Mouse (Mus musculus) ES-Bruce4 (cell line): Measurements from ENCODE around the gene Lmbr1l. TPM values are rescaled to one million over a fixed set of nuclear protein-coding genes. Genes with fewer than 3 reads are reported as not detected.
"Not testable (repeated sequence)": the region's sequence is repeated elsewhere in the genome, so short reads cannot be mapped to it uniquely, and the experiment has no call there.

Source experiments
- H3K27ac ChIP-seq: 2 replicates; pipeline ENCODE4 v1.5.1; 2012; ENCODE audit warnings: low read length, inconsistent platforms; ENCODE audit not compliant: insufficient read depth
- H3K27me3 ChIP-seq: 2 replicates; pipeline ENCODE4 v1.6.1; 2012; ENCODE audit warnings: mild to moderate bottlenecking, low read length, inconsistent platforms; ENCODE audit not compliant: control insufficient read depth, poor library complexity, insufficient read depth, severe bottlenecking
- H3K36me3 ChIP-seq: 2 replicates; pipeline ENCODE4 v1.6.1; 2012; ENCODE audit warnings: inconsistent platforms, mild to moderate bottlenecking, low read length, moderate library complexity; ENCODE audit not compliant: control insufficient read depth, poor library complexity, insufficient read depth, severe bottlenecking
- H3K4me1 ChIP-seq: one replicate; pipeline ENCODE4 v1.8.1; 2011; ENCODE audit warnings: low read length; ENCODE audit not compliant: control insufficient read depth, insufficient read depth
- H3K4me3 ChIP-seq: 2 replicates; pipeline ENCODE4 v1.5.1; 2011; ENCODE audit warnings: low read depth, mild to moderate bottlenecking, low read length
- H3K9ac ChIP-seq: 2 replicates; pipeline ENCODE4 v1.6.1; 2012; ENCODE audit warnings: low read depth, mild to moderate bottlenecking, inconsistent platforms; ENCODE audit not compliant: poor library complexity, severe bottlenecking
- H3K9me3 ChIP-seq: replicated peaks from 2 replicates; pipeline ENCODE4 v1.6.1; 2012; ENCODE audit warnings: mild to moderate bottlenecking, low read length, inconsistent platforms; ENCODE audit not compliant: control insufficient read depth, poor library complexity, insufficient read depth, severe bottlenecking
- CTCF ChIP-seq: IDR thresholded peaks from one replicate; pipeline ENCODE4 v1.8.1; 2011; ENCODE audit warnings: low read depth, low read length
- EP300 ChIP-seq: IDR thresholded peaks from 2 replicates; pipeline ENCODE4 v1.6.1; 2011; ENCODE audit warnings: low read depth, low read length; ENCODE audit not compliant: insufficient read depth
- POLR2A ChIP-seq: IDR thresholded peaks from one replicate; pipeline ENCODE4 v1.8.1; 2011; ENCODE audit warnings: low read length; ENCODE audit not compliant: insufficient read depth
- polyA plus RNA-seq: library from polyadenylated mRNA; stranded (reverse); fragments of >200 nt; gene quantifications from 2 replicates; pipeline ENCODE4 v1.2.4, GENCODE M21; 2011; ENCODE audit warnings: low read depth; ENCODE audit not compliant: missing spikeins, insufficient read depth, insufficient read length

The Lmbr1l gene
- polyA plus RNA-seq, 1 experiment, result 33.4 TPM

DNA sequence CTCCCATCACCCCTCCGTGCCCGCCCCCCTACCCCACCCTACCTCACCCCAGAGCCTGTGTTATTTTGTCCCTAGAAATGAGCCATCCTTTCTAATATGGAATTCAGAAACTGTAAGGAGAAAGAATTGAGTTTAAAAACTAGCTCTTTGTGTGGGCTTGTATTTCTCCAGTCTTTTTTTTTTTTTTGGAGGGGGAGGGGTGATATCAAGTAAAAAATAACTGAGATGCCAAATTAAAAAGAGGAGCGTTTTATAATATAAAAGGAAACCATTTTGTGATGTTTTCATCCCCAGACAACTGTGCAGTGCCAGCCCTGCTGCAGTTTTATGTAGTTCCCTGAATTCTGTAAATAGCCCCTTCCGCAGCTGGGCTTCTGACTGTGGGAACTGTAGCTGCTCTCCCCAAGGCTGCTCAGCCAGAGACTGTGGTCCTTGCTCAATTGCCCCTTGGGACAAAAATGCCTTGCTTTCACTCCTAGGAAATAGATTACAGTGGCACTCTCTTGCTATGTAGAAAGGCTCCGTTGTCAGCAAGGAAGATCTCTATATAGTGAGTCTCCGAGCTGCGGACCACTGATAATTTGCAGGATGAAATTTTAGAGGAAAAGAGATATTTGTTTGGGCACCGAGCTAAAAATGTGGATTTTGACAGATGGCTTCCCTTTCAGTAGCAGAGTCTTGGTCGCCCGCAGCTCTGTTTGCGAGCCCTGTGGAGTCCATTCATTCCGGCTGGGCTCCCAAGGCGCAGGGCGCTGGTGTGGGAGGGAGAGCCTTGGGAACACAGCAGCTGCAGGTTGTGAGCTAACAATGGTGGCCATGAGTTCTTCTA is 36.6 kb upstream of the Lmbr1l start:
- Histone ChIP-seq H3K4me1 (peaks cover 4% of the 10 kb centered on the region), H3K9ac (no peak overlapping the region), H3K9me3 (no peaks in the 10 kb centered on the region), H3K4me3 (no peak overlapping the region), H3K27ac (peak overlapping the region; percentile 26; the same call in 1 of the 2 replicates), H3K27me3 (no peaks in the 10 kb centered on the region), H3K36me3 (peaks cover 2% of the 10 kb centered on the region; the same call in 1 of the 2 replicates)
- no peak for TF ChIP-seq CTCF
- no peak for TF ChIP-seq EP300
- TF ChIP-seq POLR2A, result no peak

- Histone ChIP-seq H3K36me3 (peaks cover 4% of the 10 kb centered on the region; the same call in 1 of the 2 replicates), H3K9me3 (no peaks in the 10 kb centered on the region), H3K4me3 (peak within 1 kb of the TSS; percentile 83), H3K9ac (peak within 1 kb of the TSS; percentile 53), H3K27me3 (no peaks in the 10 kb centered on the region), H3K27ac (peak within 1 kb of the TSS; percentile 68), H3K4me1 (peaks cover 4% of the 10 kb centered on the region)
- peak; percentile 91 for TF ChIP-seq POLR2A
- TF ChIP-seq EP300, result 0 out of 2 replicates have a peak, but pooled peaks have one; percentile 7
- TF ChIP-seq CTCF, result no peak
Measured at GRCm38 (mm10) chr15:98953401-98954356, 35.6 kb upstream of the Lmbr1l start, which contains the start of the genes Gm49450 and Tuba1a. Gene Gm49450, minus strand, starts transcription at chr15:98953551. Gene Tuba1a, minus strand, starts transcription at chr15:98953703.

DNA sequence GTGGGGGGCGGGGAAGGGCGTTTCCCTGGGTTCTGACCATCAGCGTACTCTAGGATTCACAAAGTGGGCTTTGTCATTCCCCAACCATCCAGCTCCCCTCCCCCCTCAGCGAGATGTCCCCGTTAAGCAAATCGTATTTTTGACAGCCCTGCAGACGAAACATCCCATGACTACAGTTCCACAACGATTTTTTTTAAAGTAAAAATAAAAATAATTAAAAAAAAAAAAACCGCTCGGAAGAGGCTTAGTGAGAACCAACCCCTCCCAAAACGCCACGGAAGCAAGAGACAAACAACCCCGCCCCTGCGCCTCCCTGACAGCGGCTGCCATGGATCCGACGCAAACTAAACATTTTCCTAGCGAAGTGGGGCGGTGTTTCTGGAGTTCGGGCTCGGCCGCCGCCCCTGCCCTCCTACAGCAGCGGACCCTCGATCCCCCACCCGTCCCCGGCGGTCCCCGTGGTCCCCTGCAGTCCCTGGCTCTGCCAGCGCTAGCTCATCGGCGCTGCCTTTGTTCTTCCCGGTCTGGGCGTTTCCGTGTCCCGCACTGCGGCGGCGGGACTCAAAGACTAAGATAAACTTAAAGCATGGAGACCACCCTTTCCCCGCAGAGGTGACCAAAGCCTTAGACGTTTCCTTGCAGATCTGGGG is 34.8 kb upstream of the Lmbr1l start:
- TF ChIP-seq POLR2A (no peak), EP300 (0 out of 2 replicates have a peak, but pooled peaks have one; percentile 39), CTCF (peak; percentile 10)
- no peaks in the 10 kb centered on the region for H3K9me3 ChIP-seq
- H3K4me1 ChIP-seq, result peaks cover 4% of the 10 kb centered on the region
- H3K9ac ChIP-seq, result peak overlapping the region; percentile 53
- no peaks in the 10 kb centered on the region for H3K27me3 ChIP-seq
- H3K4me3 ChIP-seq, result peak overlapping the region; percentile 83
- peaks cover 4% of the 10 kb centered on the region; the same call in 1 of the 2 replicates for H3K36me3 ChIP-seq
- H3K27ac ChIP-seq, result peak overlapping the region; percentile 68

DNA sequence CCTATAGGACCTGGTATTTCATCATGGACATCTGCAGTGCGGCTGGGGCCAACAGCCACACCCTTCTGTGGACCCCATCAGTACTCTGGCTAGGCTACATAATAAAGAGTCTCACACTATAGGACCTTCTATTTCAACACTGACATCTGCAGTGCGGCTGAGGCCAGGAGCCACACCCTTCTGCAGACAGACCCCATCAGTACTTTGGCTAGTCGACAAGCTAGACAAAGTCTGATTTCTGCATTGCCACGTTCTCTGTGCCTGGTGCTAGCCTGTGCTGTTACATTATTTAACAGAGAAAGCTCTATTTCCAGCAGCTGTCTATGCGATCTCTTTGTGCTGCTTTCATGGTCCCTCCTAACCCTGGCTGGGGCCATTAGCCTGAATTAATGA is 34.0 kb upstream of the Lmbr1l start:
- H3K9ac ChIP-seq, result no peak overlapping the region
- H3K27ac ChIP-seq, result no peak overlapping the region
- H3K36me3 ChIP-seq, result peaks cover 4% of the 10 kb centered on the region; the same call in 1 of the 2 replicates
- peaks cover 4% of the 10 kb centered on the region for H3K4me1 ChIP-seq
- H3K4me3 ChIP-seq, result peak overlapping the region; percentile 20; the same call in 1 of the 2 replicates
- no peak for TF ChIP-seq EP300
- no peak for TF ChIP-seq CTCF
- no peak for TF ChIP-seq POLR2A
- no peaks in the 10 kb centered on the region for H3K9me3 ChIP-seq
- H3K27me3 ChIP-seq, result no peaks in the 10 kb centered on the region

- not testable (repeated sequence) for H3K27me3 ChIP-seq, H3K9me3 ChIP-seq, H3K4me3 ChIP-seq, H3K36me3 ChIP-seq, H3K4me1 ChIP-seq, H3K27ac ChIP-seq, H3K9ac ChIP-seq
Measured at GRCm38 (mm10) chr15:98951122-98952062, 33.4 kb upstream of the Lmbr1l start.
